Mouse (Mus musculus): ENCODE results near the gene Gm49321.

Gm49321 gene

DNA sequence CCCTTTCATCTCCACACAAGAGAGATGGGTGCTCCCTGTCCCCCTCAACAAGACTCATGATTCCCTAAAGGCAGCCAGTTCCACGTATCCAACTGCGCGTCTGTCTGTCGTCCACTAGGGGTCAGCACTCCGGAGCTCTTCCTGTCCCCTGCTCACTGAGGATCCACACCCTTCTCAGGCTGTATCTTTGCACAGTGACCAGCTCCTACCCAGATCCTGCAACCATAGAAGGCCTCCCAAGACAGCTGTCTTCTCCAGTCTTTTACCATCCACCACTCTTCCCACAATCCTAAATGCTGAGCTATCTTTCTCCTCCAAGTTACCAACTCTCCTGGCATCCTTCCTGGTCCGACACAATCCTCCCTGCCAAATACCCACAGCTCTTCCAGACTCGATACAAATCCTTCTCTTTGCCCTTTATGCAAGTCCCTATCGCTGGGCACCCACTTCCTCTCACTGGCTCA lies 72.0 kb downstream of the Gm49321 start:
- peak; percentile 54 to 63 for DNase-seq (ENCODE audit: low spot score in 2 of 2)

DNA sequence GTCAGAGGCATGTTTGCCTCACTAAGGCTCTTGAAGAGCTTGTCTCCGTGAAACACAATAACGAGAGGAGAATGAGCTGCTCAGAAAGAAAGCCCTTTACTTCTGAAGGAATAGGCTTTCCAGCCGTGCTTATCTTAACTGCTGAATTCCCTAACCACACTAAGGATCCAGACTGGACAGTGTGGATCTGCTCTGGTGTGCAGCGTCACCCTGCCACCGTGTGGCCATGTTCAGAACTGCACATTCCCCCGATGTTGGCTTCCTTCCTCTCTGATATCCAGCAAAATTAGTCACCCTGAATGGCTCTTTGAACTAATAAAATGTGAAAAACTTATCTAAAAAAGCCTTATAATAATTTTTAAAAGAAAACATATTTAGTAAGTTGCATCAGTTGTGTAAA lies 76.3 kb downstream of the Gm49321 start:
- peak; percentile 72 to 77 for DNase-seq (ENCODE audit: low spot score in 2 of 2)

DNA sequence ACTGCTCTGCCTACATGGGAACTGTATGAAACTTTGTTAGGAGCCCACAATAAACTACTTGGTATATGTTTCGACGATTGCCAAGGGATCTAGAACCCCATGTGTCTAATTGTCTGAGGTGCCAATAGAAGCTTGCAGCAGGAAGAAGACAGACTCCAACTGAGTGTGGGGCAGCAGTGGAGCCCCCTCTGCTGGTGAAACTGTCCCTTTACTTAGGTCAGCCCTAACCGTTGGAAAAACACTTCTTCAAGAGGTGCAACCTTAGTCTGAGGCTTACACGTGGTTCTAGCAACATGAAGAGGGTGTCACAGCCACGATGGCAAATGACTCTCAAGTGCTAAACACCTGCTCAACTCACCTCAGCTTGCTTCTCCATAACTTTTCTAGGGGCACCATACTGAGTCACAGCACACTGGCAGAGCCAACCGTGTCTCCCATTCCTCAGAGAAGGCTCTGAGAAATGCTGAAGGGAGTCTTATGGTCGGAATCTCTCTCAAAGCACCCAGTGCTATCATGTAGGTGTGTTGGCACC lies 77.4 kb downstream of the Gm49321 start:
- no peak for DNase-seq (ENCODE audit: low spot score in 2 of 2)

- DNase-seq (ENCODE audit: low spot score in 2 of 2): no peak
These were observed 78.0 kb downstream of the Gm49321 start for GRCm38 (mm10) chr12:74015491-74015890.

All from right cerebral cortex, postnatal 36 days (tissue).